Comparison of ENCODE assay signal across 8 mouse cellular contexts in the genomic region with DNA sequence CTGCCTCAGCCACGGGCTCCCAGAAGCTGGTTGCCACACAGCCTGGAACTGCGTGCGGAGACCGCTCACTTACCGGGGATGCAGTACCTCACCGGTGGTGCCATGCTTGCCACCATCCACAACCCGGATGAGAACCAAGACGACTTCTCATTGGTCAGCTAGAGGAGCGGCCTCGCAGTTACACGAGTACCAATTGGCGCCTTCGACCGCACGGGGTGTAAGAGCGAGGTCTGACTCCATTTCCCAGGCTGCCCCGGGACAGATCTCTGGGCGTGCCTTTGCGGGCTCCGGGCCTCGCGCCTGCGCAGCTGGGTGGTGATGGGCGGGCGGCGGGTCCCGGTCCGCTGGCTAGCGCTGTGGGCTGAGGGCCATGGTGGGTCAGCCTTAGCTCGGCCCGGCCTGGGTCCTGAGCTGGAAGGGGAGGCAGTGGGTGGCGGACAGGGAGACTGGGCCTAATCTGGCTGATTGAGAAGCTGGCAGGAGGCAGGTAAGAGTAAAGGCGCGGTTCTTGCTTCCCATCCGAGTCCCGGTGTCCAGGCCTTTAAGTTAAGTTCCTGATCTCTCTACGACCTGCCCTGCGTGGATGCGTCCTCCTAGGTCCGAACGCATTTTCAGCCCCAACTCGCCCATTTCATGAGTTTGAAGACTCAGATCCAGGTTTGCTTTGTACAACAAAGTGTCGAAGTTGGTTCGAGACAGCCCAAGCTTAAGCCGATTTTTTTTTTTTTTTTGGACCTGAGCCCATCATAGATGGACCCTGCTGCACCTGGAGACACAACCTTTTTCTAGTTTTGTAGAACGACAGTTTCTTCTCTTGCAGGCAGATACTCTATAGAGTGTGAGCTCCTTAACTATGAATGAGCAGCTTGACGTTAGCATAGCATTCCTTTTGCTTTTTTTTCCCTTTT. TPM values are rescaled to one million over a fixed set of nuclear protein-coding genes. Genes with fewer than 3 reads are reported as not detected.
DNase-seq lines count a peak whose midpoint lies in the region; ATAC-seq and TF ChIP-seq lines count a peak whose summit lies in the region.

A gene (minus strand): TSS at position 245 of the 908 bp plus-strand sequence.
A gene (plus strand): TSS at position 302 of the 908 bp plus-strand sequence.

- peak within 1 kb of the TSS; percentile 94 for H3K4me2 ChIP-seq in heart, embryonic 11.5 days
- H3K4me2 ChIP-seq in kidney, embryonic 16.5 days (replicated peaks; ENCODE audit: low read depth, low read length): peak within 1 kb of the TSS; percentile 87
- peak within 1 kb of the TSS; percentile 95 for H3K4me2 ChIP-seq in myocyte (ENCODE audit: low read depth)

- H3K4me3 ChIP-seq in C2C12 (ENCODE audit: insufficient read depth, poor library complexity, severe bottlenecking): peak within 1 kb of the TSS; percentile 98
- peak within 1 kb of the TSS; percentile 98 for H3K4me3 ChIP-seq in erythroblast, embryonic 14.5 days (replicated peaks)
- H3K4me3 ChIP-seq in heart, embryonic 11.5 days (ENCODE audit: low read depth, low read length): peak within 1 kb of the TSS; percentile 93
- peak within 1 kb of the TSS; percentile 99 for H3K4me3 ChIP-seq in kidney, embryonic 16.5 days (ENCODE audit: low read length)
- peak within 1 kb of the TSS; percentile 95 for H3K4me3 ChIP-seq in liver, adult 2 months (ENCODE audit: insufficient read depth, low read depth, low read length)
- H3K4me3 ChIP-seq in myocyte: peak within 1 kb of the TSS; percentile 95

- TF ChIP-seq CTCF in C2C12 (IDR thresholded peaks at IDR 0.05; ENCODE audit: control insufficient read depth, insufficient read depth, insufficient read length): no peak
- no peak for TF ChIP-seq CTCF in brain, embryonic 14.5 days (IDR thresholded peaks at IDR 0.05; ENCODE audit: borderline replicate concordance, extremely low read depth, insufficient read depth, insufficient read length)
- no peak for TF ChIP-seq CTCF in liver, adult 2 months (IDR thresholded peaks at IDR 0.05; ENCODE audit: low read depth, low read length)

- TF ChIP-seq POLR2A in brain, embryonic 14.5 days (IDR thresholded peaks at IDR 0.05; ENCODE audit: borderline replicate concordance, extremely low read depth, insufficient read depth, insufficient read length, poor library complexity, severe bottlenecking): peak; percentile 93
- peak; percentile 50 for TF ChIP-seq POLR2A in liver, adult 2 months (IDR thresholded peaks at IDR 0.05; ENCODE audit: extremely low read depth, insufficient read depth, low read length)
- peak; percentile 91 for TF ChIP-seq POLR2A in myocyte (IDR thresholded peaks at IDR 0.05; ENCODE audit: insufficient read length, low read depth)

- H3K79me3 ChIP-seq in C2C12 (ENCODE audit: low read depth): peaks cover 60% of the 10 kb centered on the region

- under 1% methylated on average over 47 of the region's 47 CpGs for WGBS in heart, embryonic 11.5 days (ENCODE audit: insufficient replicate concordance)
- WGBS in kidney, embryonic 16.5 days: under 1% methylated on average over 47 of the region's 47 CpGs
- under 1% methylated on average over 47 of the region's 47 CpGs for WGBS in liver, adult 2 months

- peak within 1 kb of the TSS; percentile 87 for H3K9ac ChIP-seq in heart, embryonic 11.5 days (ENCODE audit: low read depth, low read length)
- H3K9ac ChIP-seq in kidney, embryonic 16.5 days (replicated peaks; ENCODE audit: low read length): peak within 1 kb of the TSS; percentile 92
- H3K9ac ChIP-seq in liver, adult 2 months (ENCODE audit: low read depth, low read length): peak within 1 kb of the TSS; percentile 93

- peaks cover 35% of the 10 kb centered on the region for H3K36me3 ChIP-seq in C2C12 (ENCODE audit: control insufficient read depth, insufficient read depth)
- peaks cover 49% of the 10 kb centered on the region for H3K36me3 ChIP-seq in erythroblast, embryonic 14.5 days (ENCODE audit: control insufficient read depth)
- peaks cover 4% of the 10 kb centered on the region for H3K36me3 ChIP-seq in heart, embryonic 11.5 days (ENCODE audit: control insufficient read depth, insufficient read depth, low read length)
- H3K36me3 ChIP-seq in kidney, embryonic 16.5 days (ENCODE audit: insufficient read depth, low read length): peaks cover 24% of the 10 kb centered on the region
- peaks cover 4% of the 10 kb centered on the region; the same call in 1 of the 2 replicates for H3K36me3 ChIP-seq in liver, adult 2 months (ENCODE audit: control insufficient read depth, insufficient read depth, low read length)
- H3K36me3 ChIP-seq in myocyte (ENCODE audit: control insufficient read depth, insufficient read depth): peaks cover 13% of the 10 kb centered on the region
- 0 out of 2 replicates have a peak, but pooled peaks cover 4% of the 10 kb centered on the region for H3K36me3 ChIP-seq in splenic B cell, adult 2 months (ENCODE audit: control insufficient read depth, insufficient read depth, low read length, poor library complexity, severe bottlenecking)

- H3K9me3 ChIP-seq in erythroblast, embryonic 14.5 days (ENCODE audit: control insufficient read depth, low read length): no peaks in the 10 kb centered on the region
- no peaks in the 10 kb centered on the region for H3K9me3 ChIP-seq in heart, embryonic 11.5 days (replicated peaks; ENCODE audit: control insufficient read depth, low read length)
- no peaks in the 10 kb centered on the region for H3K9me3 ChIP-seq in kidney, embryonic 16.5 days (ENCODE audit: low read length)

- H3K27me3 ChIP-seq in C2C12 (ENCODE audit: control insufficient read depth, insufficient read depth, insufficient read length) (no peaks in the 10 kb centered on the region), myocyte (ENCODE audit: control insufficient read depth, insufficient read depth, insufficient read length) (no peaks in the 10 kb centered on the region)
- no peaks in the 10 kb centered on the region for H3K27me3 ChIP-seq in erythroblast, embryonic 14.5 days (ENCODE audit: control insufficient read depth)
- no peaks in the 10 kb centered on the region for H3K27me3 ChIP-seq in heart, embryonic 11.5 days (ENCODE audit: control insufficient read depth, insufficient read depth, low read length)
- H3K27me3 ChIP-seq in kidney, embryonic 16.5 days (ENCODE audit: insufficient read depth, low read length): no peaks in the 10 kb centered on the region
- H3K27me3 ChIP-seq in liver, adult 2 months (ENCODE audit: control insufficient read depth, insufficient read depth, low read length): no peaks in the 10 kb centered on the region
- H3K27me3 ChIP-seq in splenic B cell, adult 2 months (ENCODE audit: control insufficient read depth, insufficient read depth, low read length, poor library complexity, severe bottlenecking): no peaks in the 10 kb centered on the region

- peak; percentile 99 for DNase-seq in brain, embryonic 14.5 days (ENCODE audit: low read depth)
- peak; percentile 95 for DNase-seq in liver, adult 2 months (ENCODE audit: extremely low read depth, low read depth, low spot score)
- peak; percentile 98 for DNase-seq in splenic B cell, adult 2 months (ENCODE audit: low read depth, low spot score)

- peak; percentile 99 for ATAC-seq in heart, embryonic 11.5 days (replicated peaks; ENCODE audit: insufficient number of reproducible peaks, low FRiP score, low TSS enrichment)
- ATAC-seq in kidney, embryonic 16.5 days (ENCODE audit: low FRiP score, low TSS enrichment): peak; percentile 100

- no peak within 1 kb of the TSS for H3K27ac ChIP-seq in heart, embryonic 11.5 days (ENCODE audit: low read depth, low read length)
- H3K27ac ChIP-seq in kidney, embryonic 16.5 days (ENCODE audit: low read length): peak within 1 kb of the TSS; percentile 63
- peak within 1 kb of the TSS; percentile 51 for H3K27ac ChIP-seq in liver, adult 2 months (replicated peaks; ENCODE audit: insufficient read depth, low read depth, low read length)

- peak within 1 kb of the TSS; percentile 85 for H3ac ChIP-seq in C2C12 (ENCODE audit: control insufficient read depth, insufficient read length, low read depth)
- peak within 1 kb of the TSS; percentile 75 for H3ac ChIP-seq in myocyte (ENCODE audit: control insufficient read depth, insufficient read length)

- H3K79me2 ChIP-seq in C2C12 (ENCODE audit: control insufficient read depth, insufficient read depth): peaks cover 79% of the 10 kb centered on the region
- H3K79me2 ChIP-seq in liver, adult 2 months (ENCODE audit: control insufficient read depth, insufficient read depth, low read length): peaks cover 6% of the 10 kb centered on the region; the same call in 1 of the 2 replicates
- H3K79me2 ChIP-seq in myocyte (ENCODE audit: control insufficient read depth, insufficient read depth): peaks cover 60% of the 10 kb centered on the region

- peaks cover 38% of the 10 kb centered on the region for H3K4me1 ChIP-seq in erythroblast, embryonic 14.5 days (ENCODE audit: control insufficient read depth)
- H3K4me1 ChIP-seq in heart, embryonic 11.5 days (ENCODE audit: control insufficient read depth, insufficient read depth, low read length): peaks cover 16% of the 10 kb centered on the region
- H3K4me1 ChIP-seq in kidney, embryonic 16.5 days (ENCODE audit: insufficient read depth, low read length): peaks cover 17% of the 10 kb centered on the region
- H3K4me1 ChIP-seq in liver, adult 2 months (ENCODE audit: control insufficient read depth, insufficient read depth, low read length): peaks cover 6% of the 10 kb centered on the region

TF ChIP-seq in C2C12, 6 proteins besides CTCF, POLR2A, EP300 and RAD21 (continues in another document):
- TF ChIP-seq CEBPB (IDR thresholded peaks at IDR 0.05; ENCODE audit: low read depth): no peak
- peak; percentile 55 for TF ChIP-seq USF1 (IDR thresholded peaks at IDR 0.05; ENCODE audit: low read depth)

TF ChIP-seq in myocyte, 11 proteins besides CTCF, POLR2A, EP300 and RAD21 (continues in another document):
- TF ChIP-seq POLR2AphosphoS2 (IDR thresholded peaks at IDR 0.05; ENCODE audit: insufficient read length, low read depth): peak; percentile 78
- TF ChIP-seq TCF3 (IDR thresholded peaks at IDR 0.05; ENCODE audit: insufficient read length, low read depth): no peak

RNA-seq across cellular contexts. Expression of the first gene that starts in this region (rescaled TPM):
- 46.5 TPM for polyA plus RNA-seq in C2C12 (2012; fragmentation: generic; extraction: Trizol)
- polyA plus RNA-seq in brain, embryonic 14.5 days (2012; rRNA removed): 30.5 and 31.5 TPM in 2 replicates
- 0.70 and 0.94 TPM in 2 replicates for polyA plus RNA-seq in erythroblast, embryonic 14.5 days (2012)
- 50.6 and 54.8 TPM in 2 replicates for polyA plus RNA-seq in heart, embryonic 11.5 days (2014; fragmentation: Nextera tagmentation; extraction: Ambion mirVana)
- polyA plus RNA-seq in kidney, embryonic 16.5 days (2015; fragmentation: Nextera tagmentation; extraction: Ambion mirVana): 74.0 and 78.8 TPM in 2 replicates
- 5.6 and 6.5 TPM in 2 replicates for total RNA-seq in liver, adult 2 months (2014; rRNA removed)
- polyA plus RNA-seq in liver, adult 2 months (2012; rRNA removed): 5.9 and 8.2 TPM in 2 replicates
- polyA plus RNA-seq in myocyte (2012; fragmentation: generic; extraction: Trizol): 49.4 TPM

RNA-seq across cellular contexts. Expression of the second gene that starts in this region (rescaled TPM):
- 104 TPM for polyA plus RNA-seq in C2C12 (2012; fragmentation: generic; extraction: Trizol)
- polyA plus RNA-seq in brain, embryonic 14.5 days (2012; rRNA removed): 85.1 and 121 TPM in 2 replicates
- polyA plus RNA-seq in erythroblast, embryonic 14.5 days (2012): 3.1 and 3.2 TPM in 2 replicates
- polyA plus RNA-seq in heart, embryonic 11.5 days (2014; fragmentation: Nextera tagmentation; extraction: Ambion mirVana): 49.5 and 49.6 TPM in 2 replicates
- polyA plus RNA-seq in kidney, embryonic 16.5 days (2015; fragmentation: Nextera tagmentation; extraction: Ambion mirVana): 89.1 and 94.4 TPM in 2 replicates
- total RNA-seq in liver, adult 2 months (2014; rRNA removed): 7.9 and 15.0 TPM in 2 replicates
- 40.9 and 49.9 TPM in 2 replicates for polyA plus RNA-seq in liver, adult 2 months (2012; rRNA removed)
- 124 TPM for polyA plus RNA-seq in myocyte (2012; fragmentation: generic; extraction: Trizol)
